Mouse (Mus musculus) stomach, embryonic 16.5 days (tissue): ENCODE results near the gene Ddx41. TPM values are rescaled to one million over a fixed set of nuclear protein-coding genes. Genes with fewer than 3 reads are reported as not detected.
A peak's percentile ranks its signal among the peaks of the same experiment; 100 is the strongest.

Experiments
- ATAC-seq: fragments of 200-750 bp; cut with Nextera tagmentation; 2 replicates; pipeline ENCODE4 v1.8.0; 2017; ENCODE audit warnings: moderate number of reproducible peaks, moderate TSS enrichment; ENCODE audit not compliant: insufficient read depth, low FRiP score
- H3K27ac ChIP-seq: fragments of 300-500 bp; sonication (generic); 2 replicates; pipeline ENCODE4 v1.5.1; 2014; ENCODE audit warnings: low read length
- H3K27me3 ChIP-seq: fragments of 300-500 bp; sonication (generic); 2 replicates; pipeline ENCODE4 v1.6.1; 2014; ENCODE audit warnings: low read length, control low read depth, mixed read lengths; ENCODE audit not compliant: control insufficient read depth, insufficient read depth
- H3K36me3 ChIP-seq: fragments of 300-500 bp; sonication (generic); 2 replicates; pipeline ENCODE4 v1.6.1; 2014; ENCODE audit warnings: low read length; ENCODE audit not compliant: control insufficient read depth, insufficient read depth
- H3K4me1 ChIP-seq: fragments of 300-500 bp; sonication (generic); 2 replicates; pipeline ENCODE4 v1.6.1; 2014; ENCODE audit warnings: low read length, control low read depth, mixed read lengths; ENCODE audit not compliant: control insufficient read depth, insufficient read depth
- H3K4me2 ChIP-seq: fragments of 300-500 bp; sonication (generic); 2 replicates; pipeline ENCODE4 v1.6.1; 2014; ENCODE audit warnings: low read depth, low read length, mixed read lengths
- H3K4me3 ChIP-seq: fragments of 300-500 bp; sonication (generic); replicated peaks from 2 replicates; pipeline ENCODE4 v1.5.1; 2014; ENCODE audit warnings: mild to moderate bottlenecking, low read length
- H3K9ac ChIP-seq: fragments of 300-500 bp; sonication (generic); 2 replicates; pipeline ENCODE4 v1.6.1; 2014; ENCODE audit warnings: low read length
- H3K9me3 ChIP-seq: fragments of 300-500 bp; sonication (generic); replicated peaks from 2 replicates; pipeline ENCODE4 v1.6.1; 2016; ENCODE audit warnings: low read length, control low read depth; ENCODE audit not compliant: control insufficient read depth
- WGBS: fragments of 180-500 bp; shearing (Covaris S2); extraction: QIAGEN DNeasy Blood & Tissue Kit; methylation state at CpG from one replicate; pipeline ENCODE4 v1.1.7; 2014; 5-methylcytosine and 5-hydroxymethylcytosine counted together
- polyA plus RNA-seq: library from polyadenylated mRNA; unstranded; fragments of >200 nt; fragmentation: Nextera tagmentation; extraction: Ambion mirVana; gene quantifications from 2 replicates; pipeline ENCODE4 v1.2.1, GENCODE M21; 2015

Gene Ddx41
- polyA plus RNA-seq, 1 experiment from 2014 or later = 52.5 TPM

DNA sequence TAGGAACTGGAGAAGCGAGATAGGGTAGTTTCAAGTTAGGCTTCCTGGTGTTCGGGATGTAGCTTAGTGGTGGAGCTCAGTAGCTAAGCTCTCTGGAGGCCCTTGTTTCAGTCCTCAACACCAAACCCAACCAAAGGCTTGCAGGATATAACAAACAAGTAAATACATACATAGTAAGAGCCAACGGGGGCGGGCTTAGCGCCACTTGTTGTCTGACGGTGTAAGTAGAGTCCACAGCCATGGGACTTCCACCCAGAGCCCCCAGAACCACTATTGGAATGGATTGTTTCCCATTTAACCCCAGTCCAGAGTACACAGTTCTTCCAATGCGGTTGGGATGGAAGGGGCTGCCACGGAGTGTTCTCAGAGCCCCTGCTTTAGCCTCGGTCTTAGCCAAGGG lies 22.6 kb downstream of the Ddx41 start:
- ATAC-seq = no peak
- peaks cover 34% of the 10 kb centered on the region for H3K4me1 ChIP-seq
- H3K27ac ChIP-seq = no peak overlapping the region
- H3K36me3 ChIP-seq = no peaks in the 10 kb centered on the region
- peak overlapping the region; percentile 79 for H3K4me2 ChIP-seq
- 34% methylated on average over 9 of the region's 9 CpGs for WGBS
- H3K9me3 ChIP-seq = no peaks in the 10 kb centered on the region
- peak overlapping the region; percentile 92 for H3K4me3 ChIP-seq
- no peaks in the 10 kb centered on the region for H3K27me3 ChIP-seq
- peak overlapping the region; percentile 94 for H3K9ac ChIP-seq

DNA sequence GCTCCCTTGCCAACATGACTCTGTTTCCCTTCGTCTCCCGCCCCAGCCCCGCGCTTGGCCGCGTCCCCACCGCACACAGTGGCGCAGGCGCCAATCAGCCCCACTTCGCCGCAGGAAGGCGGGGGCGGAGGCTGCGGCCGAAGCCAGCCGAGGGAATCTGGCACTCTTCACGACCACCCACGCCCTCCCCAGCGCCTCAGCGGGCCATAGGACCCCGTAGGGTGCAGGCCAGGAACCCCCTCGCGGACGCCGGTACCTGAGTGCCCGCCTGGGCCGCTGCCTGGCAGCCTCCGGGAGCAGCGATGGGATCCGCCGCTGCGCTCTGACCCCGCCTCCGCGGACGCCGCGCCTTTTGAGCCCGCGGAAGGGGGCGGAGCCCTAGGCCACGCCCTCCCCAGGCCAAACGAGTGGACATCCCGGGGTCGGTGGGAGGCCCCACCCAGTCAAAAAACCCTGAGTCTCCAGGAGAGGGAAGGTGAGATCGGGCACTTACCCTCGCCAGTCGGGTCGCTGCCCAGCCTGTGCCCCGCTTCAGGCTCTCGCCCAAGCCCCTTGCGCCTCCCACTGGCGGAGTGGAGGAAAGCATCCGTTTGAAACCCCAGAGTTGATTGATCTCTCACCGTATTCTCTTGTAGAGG lies 23.2 kb downstream of the Ddx41 start, which contains the start of gene Pdlim7:
TSS of gene Pdlim7 (minus strand) at position 566 of the 638 bp plus-strand sequence.
- no peaks in the 10 kb centered on the region for H3K27me3 ChIP-seq
- ATAC-seq = peak; percentile 51
- H3K4me2 ChIP-seq = peak within 1 kb of the TSS; percentile 79
- WGBS = under 1% methylated on average over 54 of the region's 55 CpGs
- no peaks in the 10 kb centered on the region for H3K36me3 ChIP-seq
- peak within 1 kb of the TSS; percentile 94 for H3K9ac ChIP-seq
- H3K9me3 ChIP-seq = no peaks in the 10 kb centered on the region
- peak within 1 kb of the TSS; percentile 98 for H3K27ac ChIP-seq
- H3K4me1 ChIP-seq = peaks cover 34% of the 10 kb centered on the region
- peak within 1 kb of the TSS; percentile 92 for H3K4me3 ChIP-seq

DNA sequence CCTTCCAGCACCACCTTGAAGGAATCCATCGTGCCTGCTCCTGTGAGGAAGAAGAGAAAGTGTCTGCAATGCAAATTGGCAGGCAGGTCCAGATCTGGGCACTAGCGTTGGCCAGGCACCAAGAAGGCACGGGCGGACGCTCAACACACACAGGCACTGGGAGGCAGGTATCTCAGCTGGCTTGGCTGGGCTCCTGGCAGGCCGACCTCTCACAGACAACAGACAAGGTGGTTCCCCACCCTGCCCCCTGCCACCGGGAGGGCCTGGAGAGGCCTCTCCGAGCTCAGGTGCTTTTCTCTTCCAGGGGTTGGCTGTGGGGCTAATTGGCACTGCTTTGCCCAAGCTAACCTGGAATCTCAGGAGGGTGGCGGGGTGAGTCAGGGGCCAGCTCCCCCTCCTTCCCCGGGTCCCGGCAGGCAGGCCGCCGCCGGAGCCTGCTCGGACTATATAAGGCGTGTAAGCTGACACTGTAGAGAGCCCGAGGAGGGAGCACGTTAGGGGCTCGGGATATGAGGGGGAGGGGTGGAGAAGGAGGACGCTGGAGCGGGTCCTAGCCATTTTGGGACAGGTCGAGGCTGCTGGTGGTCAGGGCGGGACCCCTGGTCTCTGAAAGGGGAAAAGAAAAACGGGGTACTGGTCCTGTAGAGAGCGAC lies 24.0 kb downstream of the Ddx41 start:
- Histone ChIP-seq H3K4me2 (peak overlapping the region; percentile 79), H3K27ac (peak overlapping the region; percentile 98), H3K9ac (peak overlapping the region; percentile 94), H3K9me3 (no peaks in the 10 kb centered on the region), H3K4me3 (peak overlapping the region; percentile 92), H3K36me3 (peaks cover 6% of the 10 kb centered on the region; the same call in 1 of the 2 replicates), H3K27me3 (no peaks in the 10 kb centered on the region), H3K4me1 (peaks cover 39% of the 10 kb centered on the region)
- ATAC-seq = peak; percentile 61
- WGBS = 2% methylated on average over 25 of the region's 25 CpGs

DNA sequence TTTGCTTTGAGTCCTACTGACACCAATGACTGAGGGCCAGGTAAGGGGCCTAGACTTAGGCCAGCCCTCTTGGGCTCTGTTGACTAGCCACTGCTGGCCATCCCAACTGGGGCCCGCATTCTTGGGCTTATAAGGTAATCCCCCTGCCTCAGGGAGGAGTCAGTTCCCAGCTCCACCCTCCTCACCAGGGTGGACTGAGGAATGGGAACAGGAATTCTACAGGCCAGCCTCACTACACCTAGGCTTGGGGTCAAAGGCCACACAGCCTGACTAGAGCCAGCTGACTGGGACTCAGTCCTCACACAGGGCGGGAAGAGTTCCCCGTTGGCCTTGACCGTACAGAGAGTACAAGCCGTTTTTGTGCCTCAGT lies 25.0 kb downstream of the Ddx41 start:
- Histone ChIP-seq H3K36me3 (peaks cover 7% of the 10 kb centered on the region; the same call in 1 of the 2 replicates), H3K27ac (peak overlapping the region; percentile 98), H3K4me3 (peak overlapping the region; percentile 92), H3K27me3 (no peaks in the 10 kb centered on the region), H3K9ac (peak overlapping the region; percentile 94), H3K9me3 (no peaks in the 10 kb centered on the region), H3K4me2 (peak overlapping the region; percentile 79), H3K4me1 (peaks cover 39% of the 10 kb centered on the region)
- 13% methylated on average over 5 of the region's 5 CpGs for WGBS
- peak; percentile 8 for ATAC-seq

DNA sequence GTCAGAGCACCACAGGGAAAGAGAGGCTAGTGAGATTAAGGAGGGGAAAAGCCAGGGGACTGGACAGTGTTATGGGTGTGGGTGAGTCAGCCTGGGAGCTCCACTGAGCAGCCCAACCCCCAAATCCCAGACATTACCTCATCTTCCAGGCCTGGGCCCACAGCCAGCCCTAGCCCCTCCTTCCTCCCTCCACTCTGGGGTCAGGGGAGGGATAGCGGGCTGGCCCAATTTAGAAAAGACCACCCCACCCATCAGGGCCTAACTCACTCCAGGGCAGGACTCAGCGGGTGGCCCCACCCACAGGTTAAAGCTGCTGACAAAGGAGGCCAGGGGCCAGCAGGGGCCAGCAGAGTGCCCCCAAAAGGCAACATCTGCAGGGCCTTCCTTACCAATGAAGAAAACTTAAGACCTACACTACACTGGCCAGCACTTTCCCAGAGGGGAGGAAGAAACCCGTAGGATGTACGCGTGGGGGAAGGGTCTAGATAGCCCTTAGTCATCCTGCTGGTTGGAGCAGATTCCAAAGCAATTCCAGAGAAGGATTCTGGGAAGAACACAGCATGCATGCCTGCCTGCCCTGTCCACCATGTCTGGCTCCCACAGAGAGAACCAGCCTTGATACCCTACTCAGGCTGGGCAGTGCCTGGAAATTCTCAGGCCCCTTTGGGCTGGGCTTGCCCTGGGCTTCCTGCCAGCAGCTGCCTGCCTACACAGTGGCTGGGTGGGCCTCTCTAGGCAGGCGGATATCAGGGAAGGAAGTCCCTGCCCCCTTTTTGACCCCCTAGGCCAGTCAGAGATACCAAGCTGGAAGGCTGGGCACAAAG lies 25.6 kb downstream of the Ddx41 start:
- peak; percentile 88 for ATAC-seq
- H3K9ac ChIP-seq = peak overlapping the region; percentile 94

DNA sequence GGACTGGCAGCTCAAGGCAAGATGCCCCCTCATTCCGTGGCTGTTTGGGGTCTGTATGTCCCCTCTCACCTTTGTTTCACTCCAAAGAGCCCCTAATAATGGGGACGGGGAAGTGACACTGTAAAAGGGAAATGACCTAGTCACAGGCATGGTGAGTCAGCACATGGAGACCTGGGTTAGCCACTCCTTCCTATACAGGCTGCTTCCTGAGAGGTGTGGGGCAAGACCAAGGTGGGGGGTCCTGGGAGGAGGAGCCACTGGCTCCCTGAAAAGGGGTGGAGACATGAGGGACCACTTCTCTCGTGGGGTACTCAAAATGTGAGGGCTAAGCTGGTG lies 26.2 kb downstream of the Ddx41 start:
- peaks cover 18% of the 10 kb centered on the region for H3K36me3 ChIP-seq
- peak overlapping the region; percentile 98 for H3K27ac ChIP-seq
- H3K4me2 ChIP-seq = peak overlapping the region; percentile 79
- peaks cover 39% of the 10 kb centered on the region for H3K4me1 ChIP-seq
- WGBS = 31% methylated on average over 3 of the region's 3 CpGs
- ATAC-seq = peak; percentile 1; the same call in 1 of the 2 replicates
- peak overlapping the region; percentile 92 for H3K4me3 ChIP-seq
- H3K9ac ChIP-seq = peak overlapping the region; percentile 62
- H3K27me3 ChIP-seq = no peaks in the 10 kb centered on the region
- no peaks in the 10 kb centered on the region for H3K9me3 ChIP-seq

More for the DNA sequence above, 25.6 kb downstream of the Ddx41 start:
- Histone ChIP-seq H3K4me1 (peaks cover 39% of the 10 kb centered on the region), H3K36me3 (peaks cover 12% of the 10 kb centered on the region; the same call in 1 of the 2 replicates), H3K27ac (peak overlapping the region; percentile 98), H3K27me3 (no peaks in the 10 kb centered on the region), H3K9me3 (no peaks in the 10 kb centered on the region), H3K4me2 (peak overlapping the region; percentile 79), H3K4me3 (peak overlapping the region; percentile 92)
- WGBS = 7% methylated on average over 6 of the region's 6 CpGs

DNA sequence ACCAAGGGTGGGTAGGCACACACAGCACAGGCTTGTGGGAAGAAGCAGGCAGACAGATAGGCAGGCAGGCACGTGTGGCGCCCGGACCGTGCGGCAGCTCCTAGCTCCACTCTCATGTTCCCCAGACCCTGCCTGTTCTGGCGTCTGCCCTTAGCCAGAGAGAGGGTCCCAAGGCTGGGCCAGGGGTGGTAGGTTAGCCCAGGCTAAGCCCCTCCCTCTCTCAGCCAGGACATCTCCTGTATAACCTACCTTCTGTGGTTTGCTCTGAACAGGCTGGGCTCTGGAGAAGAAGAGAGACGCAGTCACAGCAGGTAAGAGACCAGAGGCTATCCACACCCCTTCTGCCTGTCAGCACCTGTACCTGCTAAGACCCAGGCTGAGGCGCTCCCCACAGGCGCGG lies 27.9 kb downstream of the Ddx41 start:
- 85% methylated on average over 10 of the region's 10 CpGs for WGBS
- Histone ChIP-seq H3K4me2 (no peak overlapping the region), H3K9me3 (no peaks in the 10 kb centered on the region), H3K9ac (no peak overlapping the region), H3K4me1 (peaks cover 39% of the 10 kb centered on the region), H3K4me3 (no peak overlapping the region), H3K27me3 (no peaks in the 10 kb centered on the region), H3K36me3 (peaks cover 31% of the 10 kb centered on the region), H3K27ac (no peak overlapping the region)
- ATAC-seq = no peak

DNA sequence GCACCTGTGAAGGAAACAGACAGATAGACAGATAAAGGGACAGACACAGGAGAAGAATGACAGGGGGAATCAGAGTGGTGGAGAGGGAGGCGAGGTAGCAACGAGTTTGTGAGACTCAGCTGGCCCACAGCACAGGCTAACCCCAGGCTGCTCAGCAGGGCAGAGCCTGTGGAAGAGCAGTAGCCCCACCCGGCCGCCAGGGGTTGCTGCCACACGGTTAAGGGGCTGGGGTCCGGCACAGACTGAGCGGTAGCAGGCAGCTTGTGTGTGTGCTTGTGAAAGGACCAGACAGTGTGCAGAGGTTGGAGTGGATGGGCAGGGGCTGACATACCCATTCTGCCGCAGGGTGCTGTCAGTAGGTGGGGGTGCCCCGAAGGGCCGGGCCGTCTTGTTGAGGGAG lies 28.6 kb downstream of the Ddx41 start:
- ATAC-seq = no peak
- Histone ChIP-seq H3K4me3 (no peak overlapping the region), H3K36me3 (peaks cover 31% of the 10 kb centered on the region), H3K4me2 (no peak overlapping the region), H3K9ac (no peak overlapping the region), H3K9me3 (no peaks in the 10 kb centered on the region), H3K4me1 (peaks cover 39% of the 10 kb centered on the region), H3K27me3 (no peaks in the 10 kb centered on the region), H3K27ac (no peak overlapping the region)
- WGBS = 66% methylated on average over 11 of the region's 11 CpGs

DNA sequence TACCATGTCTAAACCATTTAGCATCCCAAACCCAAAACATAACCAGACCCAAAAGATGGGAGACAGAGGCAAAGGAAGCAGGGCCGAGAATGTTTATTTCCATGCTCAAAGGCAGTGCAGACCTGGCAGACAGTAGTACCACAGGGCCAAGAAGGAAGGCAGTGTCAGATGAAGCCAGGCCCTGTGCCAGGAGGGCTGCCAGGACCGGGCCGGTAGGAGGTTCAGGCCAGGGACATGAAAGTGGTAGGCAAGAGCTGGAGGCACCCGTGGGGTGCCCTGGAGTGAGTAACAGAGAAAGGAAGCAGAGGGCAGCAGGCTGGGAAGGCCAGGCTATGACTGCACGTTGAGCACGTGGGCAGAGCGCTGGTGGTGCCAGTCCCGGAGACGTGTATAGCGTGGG lies 29.8 kb downstream of the Ddx41 start:
- Histone ChIP-seq H3K9me3 (no peaks in the 10 kb centered on the region), H3K4me2 (no peak overlapping the region), H3K9ac (no peak overlapping the region), H3K36me3 (peaks cover 31% of the 10 kb centered on the region), H3K4me3 (no peak overlapping the region), H3K27me3 (no peaks in the 10 kb centered on the region), H3K4me1 (peaks cover 32% of the 10 kb centered on the region), H3K27ac (no peak overlapping the region)
- ATAC-seq = no peak
- 91% methylated on average over 10 of the region's 10 CpGs for WGBS
